Mouse (Mus musculus) heart, postnatal 0 days (tissue): ENCODE measurements at regions not wholly inside any gene's neighbourhood (a gene's known extent, or its start where the extent isn't known, plus 50 kb on each side); places are given as distances from the start of the nearest gene placed in this dataset.

ENCODE experiments used
- ATAC-seq: fragments of 200-750 bp; cut with Nextera tagmentation; 2 replicates; pipeline ENCODE4 v1.8.0; 2017; ENCODE audit warnings: low read depth, moderate number of reproducible peaks, moderate library complexity; ENCODE audit not compliant: insufficient read depth
- DNase-seq: peaks from one replicate; pipeline ENCODE4 v3.0.0-alpha.2; 2016; ENCODE audit warnings: low spot score
- H3K27ac ChIP-seq: fragments of 300-500 bp; sonication (generic); 2 replicates; pipeline ENCODE4 v1.5.1; 2014; ENCODE audit warnings: low read depth, mild to moderate bottlenecking
- H3K27me3 ChIP-seq: fragments of 300-500 bp; sonication (generic); 2 replicates; pipeline ENCODE4 v1.6.1; 2014; ENCODE audit warnings: low read length, mixed read lengths; ENCODE audit not compliant: control insufficient read depth, insufficient read depth
- H3K36me3 ChIP-seq: fragments of 300-500 bp; sonication (generic); replicated peaks from 2 replicates; pipeline ENCODE4 v1.6.1; 2014; ENCODE audit warnings: low read length, mixed read lengths; ENCODE audit not compliant: control insufficient read depth, insufficient read depth
- H3K4me1 ChIP-seq: fragments of 300-500 bp; sonication (generic); 2 replicates; pipeline ENCODE4 v1.6.1; 2014; ENCODE audit warnings: antibody characterized with exemption; ENCODE audit not compliant: control insufficient read depth, insufficient read depth
- H3K4me2 ChIP-seq: fragments of 300-500 bp; sonication (generic); 2 replicates; pipeline ENCODE4 v1.6.1; 2014; ENCODE audit warnings: low read depth, mild to moderate bottlenecking, low read length, moderate library complexity
- H3K4me3 ChIP-seq: fragments of 300-500 bp; sonication (generic); 2 replicates; pipeline ENCODE4 v1.5.1; 2014; ENCODE audit warnings: low read depth, low read length
- H3K9ac ChIP-seq: fragments of 300-500 bp; sonication (generic); replicated peaks from 2 replicates; pipeline ENCODE4 v1.6.1; 2014; ENCODE audit warnings: low read depth, low read length, mixed read lengths
- H3K9me3 ChIP-seq: fragments of 300-500 bp; sonication (generic); replicated peaks from 2 replicates; pipeline ENCODE4 v1.6.1; 2016; ENCODE audit warnings: low read length; ENCODE audit not compliant: control insufficient read depth
- CTCF ChIP-seq: IDR thresholded peaks from 2 replicates; pipeline ENCODE4 v1.5.1; 2016; ENCODE audit warnings: antibody characterized with exemption, control low read depth, low read depth
- EP300 ChIP-seq: IDR thresholded peaks from 2 replicates; pipeline ENCODE4 v1.6.1; 2016; ENCODE audit warnings: antibody characterized with exemption, low read depth
- WGBS: fragments of 180-500 bp; shearing (Covaris S2); extraction: QIAGEN DNeasy Blood & Tissue Kit; methylation state at CpG from one replicate; pipeline ENCODE4 v1.1.7; 2014; 5-methylcytosine and 5-hydroxymethylcytosine counted together

GRCm38 (mm10) chr4:131206886-131207200 lies 262.7 kb downstream of the Matn1 start:
- TF ChIP-seq CTCF (no peak), EP300 (no peak)
- no peaks in the 10 kb centered on the region for H3K27me3 ChIP-seq
- H3K4me2 ChIP-seq = no peak overlapping the region
- no peaks in the 10 kb centered on the region for H3K4me1 ChIP-seq
- 70% methylated on average over 4 of the region's 4 CpGs for WGBS
- ATAC-seq = no peak
- H3K9ac ChIP-seq = no peak overlapping the region
- DNase-seq = no peak
- 0 out of 2 replicates have a peak, but pooled peaks cover 6% of the 10 kb centered on the region for H3K9me3 ChIP-seq
- no peak overlapping the region for H3K4me3 ChIP-seq
- H3K27ac ChIP-seq = no peak overlapping the region
- no peaks in the 10 kb centered on the region for H3K36me3 ChIP-seq

GRCm38 (mm10) chr4:131207249-131207648 lies 263.1 kb downstream of the Matn1 start:
- DNase-seq (no peak), ATAC-seq (no peak)
- 62% methylated on average over 2 of the region's 2 CpGs for whole genome bisulfite sequencing
- Histone ChIP-seq H3K9me3 (0 out of 2 replicates have a peak, but pooled peaks cover 6% of the 10 kb centered on the region), H3K9ac (no peak overlapping the region), H3K36me3 (no peaks in the 10 kb centered on the region), H3K27ac (no peak overlapping the region), H3K4me2 (no peak overlapping the region), H3K4me1 (no peaks in the 10 kb centered on the region), H3K4me3 (no peak overlapping the region), H3K27me3 (no peaks in the 10 kb centered on the region)
- TF ChIP-seq EP300 (no peak), CTCF (no peak)

DNA sequence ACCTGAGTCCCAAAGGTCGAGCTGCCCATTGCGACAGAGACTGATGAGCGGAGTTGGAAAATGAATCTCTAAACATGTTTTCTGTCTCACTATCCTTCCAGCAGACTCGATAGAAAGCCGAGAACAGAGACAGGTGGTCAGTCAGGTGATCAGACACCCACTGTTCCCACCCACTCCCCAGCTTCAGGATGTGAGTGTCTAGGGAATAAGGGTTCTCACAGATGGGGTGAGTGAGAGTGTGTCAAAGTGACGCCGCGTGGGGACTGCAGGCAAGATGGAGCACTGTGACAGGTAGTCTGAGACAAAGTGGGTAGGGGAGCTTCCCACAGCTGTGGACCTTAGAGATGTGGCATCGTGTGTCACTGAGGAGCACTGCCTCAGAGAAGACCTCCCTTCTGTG lies 264.0 kb downstream of the Matn1 start:
- 0 out of 2 replicates have a peak, but pooled peaks cover 6% of the 10 kb centered on the region for H3K9me3 ChIP-seq

GRCm38 (mm10) chr4:131208637-131209036 lies 264.5 kb downstream of the Matn1 start:
- Histone ChIP-seq H3K27me3 (no peaks in the 10 kb centered on the region), H3K4me3 (no peak overlapping the region), H3K9me3 (0 out of 2 replicates have a peak, but pooled peaks cover 6% of the 10 kb centered on the region), H3K9ac (no peak overlapping the region), H3K4me2 (no peak overlapping the region), H3K4me1 (no peaks in the 10 kb centered on the region), H3K27ac (no peak overlapping the region), H3K36me3 (no peaks in the 10 kb centered on the region)
- DNase-seq (no peak), ATAC-seq (no peak)
- 80% methylated on average over 6 of the region's 6 CpGs for WGBS
- TF ChIP-seq CTCF (no peak), EP300 (no peak)

More for the DNA sequence above, 264.0 kb downstream of the Matn1 start:
- no peaks in the 10 kb centered on the region for H3K27me3 ChIP-seq
- no peak for ATAC-seq
- no peak overlapping the region for H3K4me2 ChIP-seq
- no peak overlapping the region for H3K9ac ChIP-seq
- H3K36me3 ChIP-seq = no peaks in the 10 kb centered on the region
- H3K27ac ChIP-seq = no peak overlapping the region
- no peak for TF ChIP-seq EP300
- TF ChIP-seq CTCF = no peak
- DNase-seq = no peak
- 71% methylated on average over 9 of the region's 9 CpGs for WGBS
- H3K4me1 ChIP-seq = no peaks in the 10 kb centered on the region
- no peak overlapping the region for H3K4me3 ChIP-seq

DNA sequence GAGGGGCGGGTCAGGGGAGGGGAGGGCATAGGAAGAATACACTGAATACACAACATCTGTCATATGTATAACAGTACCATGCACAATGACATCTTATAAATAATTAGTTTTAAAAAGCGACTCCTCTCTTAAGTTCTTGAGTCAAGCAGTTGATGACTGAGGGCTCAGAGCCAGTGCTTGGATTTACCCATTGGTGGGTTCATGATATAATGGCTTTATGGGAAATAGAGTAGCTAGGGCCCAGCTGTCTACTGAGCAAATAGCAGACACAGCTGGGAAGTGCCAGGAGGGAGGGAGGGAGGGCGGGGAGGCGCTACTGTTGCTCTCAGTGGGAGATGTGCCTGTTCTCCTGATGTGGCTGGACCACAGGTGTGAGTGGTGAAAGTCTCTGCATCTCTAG lies 268.5 kb downstream of the Matn1 start:
- no peak overlapping the region for H3K9ac ChIP-seq
- H3K9me3 ChIP-seq = 0 out of 2 replicates have a peak, but pooled peaks cover 6% of the 10 kb centered on the region
- no peaks in the 10 kb centered on the region for H3K36me3 ChIP-seq
- H3K4me3 ChIP-seq = no peak overlapping the region
- no peak overlapping the region for H3K4me2 ChIP-seq
- 53% methylated on average over 4 of the region's 4 CpGs for whole genome bisulfite sequencing
- H3K27me3 ChIP-seq = no peaks in the 10 kb centered on the region
- ATAC-seq (no peak), DNase-seq (no peak)
- no peak overlapping the region for H3K27ac ChIP-seq
- no peaks in the 10 kb centered on the region for H3K4me1 ChIP-seq
- TF ChIP-seq CTCF (no peak), EP300 (no peak)

DNA sequence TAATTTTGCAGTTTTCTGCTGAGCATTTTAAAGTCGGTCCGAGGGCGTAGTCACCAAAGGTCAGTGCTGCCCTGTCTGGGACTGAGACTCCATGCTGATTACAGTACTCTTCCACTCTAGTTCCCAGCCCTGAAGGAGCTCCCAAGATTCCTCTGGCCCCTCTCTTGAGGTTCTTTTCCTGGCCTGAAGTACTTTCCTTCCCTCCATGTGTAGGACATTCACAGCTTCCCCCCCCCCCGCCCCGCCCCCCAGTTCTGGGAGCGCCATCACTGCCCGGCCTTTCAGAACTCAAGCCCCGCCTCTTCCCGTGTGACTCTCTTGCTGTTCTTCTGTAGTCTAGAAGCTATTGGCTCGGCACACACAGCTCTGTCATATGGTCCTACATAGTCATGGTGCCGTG lies 271.5 kb downstream of the Matn1 start:
- no peak overlapping the region for H3K27ac ChIP-seq
- 81% methylated on average over 11 of the region's 11 CpGs for WGBS

More for the DNA sequence above, 271.5 kb downstream of the Matn1 start:
- no peak for ATAC-seq
- Histone ChIP-seq H3K9ac (no peak overlapping the region), H3K4me1 (no peaks in the 10 kb centered on the region), H3K4me3 (no peak overlapping the region), H3K9me3 (0 out of 2 replicates have a peak, but pooled peaks cover 5% of the 10 kb centered on the region), H3K36me3 (no peaks in the 10 kb centered on the region), H3K4me2 (no peak overlapping the region), H3K27me3 (no peaks in the 10 kb centered on the region)
- no peak for TF ChIP-seq CTCF
- TF ChIP-seq EP300 = no peak
- no peak for DNase-seq
